Mouse (Mus musculus) limb, embryonic 11.5 days (tissue): ENCODE measurements around the gene Pef1. TPM values are rescaled to one million over a fixed set of nuclear protein-coding genes. Genes with fewer than 3 reads are reported as not detected.

ENCODE experiments used
- ATAC-seq: fragments of 200-750 bp; cut with Nextera tagmentation; 2 replicates; pipeline ENCODE4 v1.8.0; 2017; ENCODE audit warnings: low read depth; ENCODE audit not compliant: insufficient number of reproducible peaks, low FRiP score, low TSS enrichment
- DNase-seq: peaks from one replicate; pipeline ENCODE4 v3.0.0-alpha.2; 2015; ENCODE audit warnings: low spot score
- H3K27ac ChIP-seq: fragments of 300-500 bp; sonication (generic); replicated peaks from 2 replicates; pipeline ENCODE4 v1.5.1; 2014; ENCODE audit warnings: low read depth, mild to moderate bottlenecking, low read length
- H3K27me3 ChIP-seq: fragments of 300-500 bp; sonication (generic); 2 replicates; pipeline ENCODE4 v1.6.1; 2014; ENCODE audit warnings: mild to moderate bottlenecking, low read length, mixed read lengths; ENCODE audit not compliant: control insufficient read depth, insufficient read depth
- H3K36me3 ChIP-seq: fragments of 300-500 bp; sonication (generic); 2 replicates; pipeline ENCODE4 v1.6.1; 2014; ENCODE audit warnings: mild to moderate bottlenecking, low read length, moderate library complexity, mixed read lengths; ENCODE audit not compliant: control insufficient read depth, insufficient read depth
- H3K4me1 ChIP-seq: fragments of 300-500 bp; sonication (generic); 2 replicates; pipeline ENCODE4 v1.6.1; 2014; ENCODE audit warnings: low read length, mixed read lengths; ENCODE audit not compliant: control insufficient read depth, insufficient read depth
- H3K4me2 ChIP-seq: fragments of 300-500 bp; sonication (generic); 2 replicates; pipeline ENCODE4 v1.6.1; 2014; ENCODE audit warnings: low read depth, mild to moderate bottlenecking, moderate library complexity; ENCODE audit not compliant: severe bottlenecking
- H3K4me3 ChIP-seq: fragments of 300-500 bp; sonication (generic); 2 replicates; pipeline ENCODE4 v1.5.1; 2014; ENCODE audit warnings: low read depth, low read length
- H3K9ac ChIP-seq: fragments of 300-500 bp; sonication (generic); 2 replicates; pipeline ENCODE4 v1.6.1; 2014; ENCODE audit warnings: mild to moderate bottlenecking, low read length
- H3K9me3 ChIP-seq: fragments of 300-500 bp; sonication (generic); 2 replicates; pipeline ENCODE4 v1.6.1; 2016; ENCODE audit warnings: low read length; ENCODE audit not compliant: control insufficient read depth
- WGBS: fragments of 180-500 bp; shearing (Covaris S2); extraction: QIAGEN DNeasy Blood & Tissue Kit; methylation state at CpG from one replicate; pipeline ENCODE4 v1.1.7; 2014; 5-methylcytosine and 5-hydroxymethylcytosine counted together
- polyA plus RNA-seq: library from polyadenylated mRNA; unstranded; fragments of >200 nt; fragmentation: Nextera tagmentation; extraction: Ambion mirVana; gene quantifications from 2 replicates; pipeline ENCODE4 v1.2.1, GENCODE M21; 2014

Gene Pef1
- polyA plus RNA-seq, 1 experiment from 2014 or later, result 76.5 TPM

- no peak overlapping the region for H3K27ac ChIP-seq
- DNase-seq (no peak), ATAC-seq (no peak)
- 77% methylated on average over 8 of the region's 8 CpGs for WGBS
- no peak overlapping the region for H3K9ac ChIP-seq
- H3K4me2 ChIP-seq, result no peak overlapping the region
- no peaks in the 10 kb centered on the region for H3K9me3 ChIP-seq
- H3K36me3 ChIP-seq, result peaks cover 14% of the 10 kb centered on the region
- H3K4me3 ChIP-seq, result no peak overlapping the region
- H3K4me1 ChIP-seq, result 0 out of 2 replicates have a peak, but pooled peaks cover 5% of the 10 kb centered on the region
- no peaks in the 10 kb centered on the region for H3K27me3 ChIP-seq
These were observed 19.2 kb downstream of the Pef1 start for GRCm38 (mm10) chr4:130121560-130121959.

GRCm38 (mm10) chr4:130123020-130123419, 20.7 kb downstream of the Pef1 start:
- Histone ChIP-seq H3K9me3 (no peaks in the 10 kb centered on the region), H3K9ac (no peak overlapping the region), H3K4me3 (no peak overlapping the region), H3K36me3 (peaks cover 17% of the 10 kb centered on the region), H3K27me3 (no peaks in the 10 kb centered on the region), H3K4me1 (0 out of 2 replicates have a peak, but pooled peaks cover 5% of the 10 kb centered on the region), H3K27ac (no peak overlapping the region), H3K4me2 (no peak overlapping the region)
- no peak for ATAC-seq
- WGBS, result 91% methylated on average over 5 of the region's 5 CpGs
- DNase-seq, result no peak

GRCm38 (mm10) chr4:130124110-130124509, 21.8 kb downstream of the Pef1 start:
- Histone ChIP-seq H3K27me3 (no peaks in the 10 kb centered on the region), H3K36me3 (peaks cover 17% of the 10 kb centered on the region), H3K4me1 (0 out of 2 replicates have a peak, but pooled peaks cover 5% of the 10 kb centered on the region), H3K4me3 (no peak overlapping the region), H3K9ac (no peak overlapping the region), H3K27ac (no peak overlapping the region), H3K4me2 (no peak overlapping the region), H3K9me3 (no peaks in the 10 kb centered on the region)
- ATAC-seq, result no peak
- 92% methylated on average over 4 of the region's 4 CpGs for WGBS
- DNase-seq, result no peak

GRCm38 (mm10) chr4:130125164-130125563, 22.8 kb downstream of the Pef1 start:
- no peak for ATAC-seq
- H3K4me3 ChIP-seq, result no peak overlapping the region
- H3K9me3 ChIP-seq, result no peaks in the 10 kb centered on the region
- H3K27ac ChIP-seq, result no peak overlapping the region
- 94% methylated on average over 6 of the region's 6 CpGs for WGBS
- no peak overlapping the region for H3K9ac ChIP-seq
- no peaks in the 10 kb centered on the region for H3K27me3 ChIP-seq
- peaks cover 17% of the 10 kb centered on the region for H3K36me3 ChIP-seq
- 0 out of 2 replicates have a peak, but pooled peaks cover 5% of the 10 kb centered on the region for H3K4me1 ChIP-seq
- DNase-seq, result no peak
- no peak overlapping the region for H3K4me2 ChIP-seq

- H3K36me3 ChIP-seq, result peaks cover 17% of the 10 kb centered on the region
- no peak for ATAC-seq
- no peak for DNase-seq
- WGBS, result 38% methylated on average over 5 of the region's 5 CpGs
- H3K27ac ChIP-seq, result no peak overlapping the region
- no peaks in the 10 kb centered on the region for H3K27me3 ChIP-seq
- H3K4me1 ChIP-seq, result 0 out of 2 replicates have a peak, but pooled peaks cover 5% of the 10 kb centered on the region
- H3K4me3 ChIP-seq, result no peak overlapping the region
- no peak overlapping the region for H3K4me2 ChIP-seq
- H3K9ac ChIP-seq, result no peak overlapping the region
- H3K9me3 ChIP-seq, result no peaks in the 10 kb centered on the region
These were observed 23.6 kb downstream of the Pef1 start for GRCm38 (mm10) chr4:130125935-130126334.

GRCm38 (mm10) chr4:130128907-130129306, 26.5 kb downstream of the Pef1 start:
- Histone ChIP-seq H3K9ac (no peak overlapping the region), H3K27ac (no peak overlapping the region), H3K9me3 (no peaks in the 10 kb centered on the region), H3K4me2 (no peak overlapping the region), H3K36me3 (peaks cover 10% of the 10 kb centered on the region), H3K27me3 (no peaks in the 10 kb centered on the region), H3K4me1 (0 out of 2 replicates have a peak, but pooled peaks cover 5% of the 10 kb centered on the region), H3K4me3 (no peak overlapping the region)
- ATAC-seq (no peak), DNase-seq (no peak)
- WGBS, result 81% methylated on average over 5 of the region's 5 CpGs

- Histone ChIP-seq H3K9ac (no peak overlapping the region), H3K4me2 (no peak overlapping the region), H3K27ac (no peak overlapping the region), H3K4me3 (no peak overlapping the region), H3K4me1 (0 out of 2 replicates have a peak, but pooled peaks cover 5% of the 10 kb centered on the region), H3K9me3 (no peaks in the 10 kb centered on the region), H3K36me3 (peaks cover 9% of the 10 kb centered on the region), H3K27me3 (no peaks in the 10 kb centered on the region)
- 81% methylated on average over 10 of the region's 10 CpGs for WGBS
- ATAC-seq (no peak), DNase-seq (no peak)
These were observed 27.7 kb downstream of the Pef1 start for GRCm38 (mm10) chr4:130130082-130130481.

GRCm38 (mm10) chr4:130130641-130131350, 28.4 kb downstream of the Pef1 start:
- H3K9ac ChIP-seq, result no peak overlapping the region
- 57% methylated on average over 13 of the region's 13 CpGs for WGBS
- no peak overlapping the region for H3K4me2 ChIP-seq
- no peaks in the 10 kb centered on the region for H3K27me3 ChIP-seq
- H3K4me1 ChIP-seq, result 0 out of 2 replicates have a peak, but pooled peaks cover 4% of the 10 kb centered on the region
- no peak overlapping the region for H3K27ac ChIP-seq
- DNase-seq, result no peak
- no peaks in the 10 kb centered on the region for H3K9me3 ChIP-seq
- ATAC-seq, result no peak
- H3K4me3 ChIP-seq, result no peak overlapping the region
- H3K36me3 ChIP-seq, result peaks cover 2% of the 10 kb centered on the region; the same call in 1 of the 2 replicates
